Mouse (Mus musculus) neural tube, embryonic 14.5 days (tissue): ENCODE data around the gene 4930453N24Rik. TPM values are rescaled to one million over a fixed set of nuclear protein-coding genes. Genes with fewer than 3 reads are reported as not detected.

Experiments
- ATAC-seq: fragments of 200-750 bp; cut with Nextera tagmentation; 2 replicates; pipeline ENCODE4 v1.8.0; 2017; ENCODE audit warnings: low read depth, mild to moderate bottlenecking, moderate TSS enrichment, moderate library complexity
- H3K27ac ChIP-seq: fragments of 300-500 bp; sonication (generic); 2 replicates; pipeline ENCODE4 v1.5.1; 2014; ENCODE audit warnings: low read depth, mild to moderate bottlenecking, control low read depth, low read length, moderate library complexity, mixed read lengths
- H3K27me3 ChIP-seq: fragments of 300-500 bp; sonication (generic); 2 replicates; pipeline ENCODE4 v1.6.1; 2014; ENCODE audit warnings: low read length; ENCODE audit not compliant: control insufficient read depth, insufficient read depth
- H3K36me3 ChIP-seq: fragments of 300-500 bp; sonication (generic); 2 replicates; pipeline ENCODE4 v1.6.1; 2014; ENCODE audit warnings: low read length, mixed read lengths; ENCODE audit not compliant: control insufficient read depth, insufficient read depth
- H3K4me1 ChIP-seq: fragments of 300-500 bp; sonication (generic); 2 replicates; pipeline ENCODE4 v1.6.1; 2014; ENCODE audit warnings: low read length; ENCODE audit not compliant: control insufficient read depth, insufficient read depth
- H3K4me2 ChIP-seq: fragments of 300-500 bp; sonication (generic); 2 replicates; pipeline ENCODE4 v1.6.1; 2014; ENCODE audit warnings: mild to moderate bottlenecking, low read depth, low read length, control low read depth
- H3K4me3 ChIP-seq: fragments of 300-500 bp; sonication (generic); 2 replicates; pipeline ENCODE4 v1.5.1; 2014; ENCODE audit warnings: low read depth, low read length, control low read depth, mixed read lengths
- H3K9ac ChIP-seq: fragments of 300-500 bp; sonication (generic); replicated peaks from 2 replicates; pipeline ENCODE4 v1.6.1; 2014; ENCODE audit warnings: low read depth, mild to moderate bottlenecking, control low read depth, low read length, mixed read lengths
- H3K9me3 ChIP-seq: fragments of 300-500 bp; sonication (generic); 2 replicates; pipeline ENCODE4 v1.6.1; 2016; ENCODE audit warnings: low read length; ENCODE audit not compliant: control insufficient read depth
- WGBS: fragments of 180-500 bp; shearing (Covaris S2); extraction: QIAGEN DNeasy Blood & Tissue Kit; methylation state at CpG from one replicate; pipeline ENCODE4 v1.1.7; 2014; 5-methylcytosine and 5-hydroxymethylcytosine counted together
- polyA plus RNA-seq: library from polyadenylated mRNA; unstranded; fragments of >200 nt; fragmentation: Nextera tagmentation; extraction: Ambion mirVana; gene quantifications from 2 replicates; pipeline ENCODE4 v1.2.1, GENCODE M21; 2014

The 4930453N24Rik gene
- polyA plus RNA-seq, result 21.3 and 22.6 TPM in 2 replicates

GRCm38 (mm10) chr16:64770521-64771430, at the start of gene 4930453N24Rik:
Gene 4930453N24Rik (minus strand): TSS chr16:64771161.
- Histone ChIP-seq H3K9ac (peak within 1 kb of the TSS; percentile 79), H3K27me3 (no peaks in the 10 kb centered on the region), H3K36me3 (peaks cover 7% of the 10 kb centered on the region), H3K4me1 (peaks cover 6% of the 10 kb centered on the region; the same call in 1 of the 2 replicates), H3K9me3 (no peaks in the 10 kb centered on the region), H3K4me2 (peak within 1 kb of the TSS; percentile 66), H3K27ac (peak within 1 kb of the TSS; percentile 83), H3K4me3 (peak within 1 kb of the TSS; percentile 81)
- ATAC-seq, result peak; percentile 98
- 2% methylated on average over 72 of the region's 72 CpGs for WGBS

- H3K9me3 ChIP-seq, result no peaks in the 10 kb centered on the region
- no peaks in the 10 kb centered on the region for H3K4me1 ChIP-seq
- H3K9ac ChIP-seq, result no peak overlapping the region
- ATAC-seq, result no peak
- H3K27ac ChIP-seq, result no peak overlapping the region
- WGBS, result 95% methylated on average over 3 of the region's 3 CpGs
- H3K4me3 ChIP-seq, result no peak overlapping the region
- H3K27me3 ChIP-seq, result no peaks in the 10 kb centered on the region
- H3K36me3 ChIP-seq, result 0 out of 2 replicates have a peak, but pooled peaks cover 4% of the 10 kb centered on the region
- no peak overlapping the region for H3K4me2 ChIP-seq
Measured at GRCm38 (mm10) chr16:64817094-64817765, 46.3 kb upstream of the 4930453N24Rik start.

GRCm38 (mm10) chr16:64803041-64803440, 32.1 kb upstream of the 4930453N24Rik start:
- Histone ChIP-seq H3K9me3 (no peaks in the 10 kb centered on the region), H3K4me3 (no peak overlapping the region), H3K4me2 (no peak overlapping the region), H3K9ac (no peak overlapping the region), H3K36me3 (peaks cover 4% of the 10 kb centered on the region; the same call in 1 of the 2 replicates), H3K4me1 (no peaks in the 10 kb centered on the region), H3K27me3 (no peaks in the 10 kb centered on the region), H3K27ac (no peak overlapping the region)
- ATAC-seq, result no peak
- 85% methylated on average over 3 of the region's 3 CpGs for WGBS

GRCm38 (mm10) chr16:64801638-64802037, 30.7 kb upstream of the 4930453N24Rik start:
- Histone ChIP-seq H3K9me3 (no peaks in the 10 kb centered on the region), H3K4me3 (no peak overlapping the region), H3K36me3 (peaks cover 4% of the 10 kb centered on the region; the same call in 1 of the 2 replicates), H3K4me1 (no peaks in the 10 kb centered on the region), H3K27me3 (no peaks in the 10 kb centered on the region), H3K4me2 (no peak overlapping the region), H3K27ac (no peak overlapping the region), H3K9ac (no peak overlapping the region)
- ATAC-seq, result no peak

- Histone ChIP-seq H3K4me3 (no peak overlapping the region), H3K9me3 (no peaks in the 10 kb centered on the region), H3K4me2 (no peak overlapping the region), H3K27ac (no peak overlapping the region), H3K27me3 (no peaks in the 10 kb centered on the region), H3K4me1 (no peaks in the 10 kb centered on the region), H3K9ac (no peak overlapping the region), H3K36me3 (peaks cover 3% of the 10 kb centered on the region; the same call in 1 of the 2 replicates)
- 94% methylated on average over 5 of the region's 5 CpGs for WGBS
- no peak for ATAC-seq
Measured at GRCm38 (mm10) chr16:64800393-64800792, 29.4 kb upstream of the 4930453N24Rik start.

GRCm38 (mm10) chr16:64794802-64795201, 23.8 kb upstream of the 4930453N24Rik start:
- H3K9me3 ChIP-seq, result no peaks in the 10 kb centered on the region
- no peaks in the 10 kb centered on the region for H3K27me3 ChIP-seq
- H3K4me1 ChIP-seq, result no peaks in the 10 kb centered on the region
- no peak overlapping the region for H3K27ac ChIP-seq
- H3K9ac ChIP-seq, result no peak overlapping the region
- 92% methylated on average over 2 of the region's 2 CpGs for WGBS
- no peak for ATAC-seq
- H3K4me2 ChIP-seq, result no peak overlapping the region
- no peak overlapping the region for H3K4me3 ChIP-seq
- H3K36me3 ChIP-seq, result no peaks in the 10 kb centered on the region

GRCm38 (mm10) chr16:64789706-64790105, 18.7 kb upstream of the 4930453N24Rik start:
- no peak overlapping the region for H3K4me2 ChIP-seq
- no peak for ATAC-seq
- WGBS, result 96% methylated on average over 3 of the region's 3 CpGs
- no peak overlapping the region for H3K9ac ChIP-seq
- no peak overlapping the region for H3K27ac ChIP-seq
- no peaks in the 10 kb centered on the region for H3K27me3 ChIP-seq
- no peak overlapping the region for H3K4me3 ChIP-seq
- no peaks in the 10 kb centered on the region for H3K9me3 ChIP-seq
- H3K36me3 ChIP-seq, result peaks cover 11% of the 10 kb centered on the region
- no peaks in the 10 kb centered on the region for H3K4me1 ChIP-seq

- H3K36me3 ChIP-seq, result no peaks in the 10 kb centered on the region
- H3K27me3 ChIP-seq, result no peaks in the 10 kb centered on the region
- H3K27ac ChIP-seq, result no peak overlapping the region
- H3K9ac ChIP-seq, result no peak overlapping the region
- ATAC-seq, result no peak
- H3K9me3 ChIP-seq, result no peaks in the 10 kb centered on the region
- no peak overlapping the region for H3K4me3 ChIP-seq
- no peaks in the 10 kb centered on the region for H3K4me1 ChIP-seq
- H3K4me2 ChIP-seq, result no peak overlapping the region
- 86% methylated on average over 1 of the region's 1 CpGs for WGBS
Measured at GRCm38 (mm10) chr16:64775516-64775915, 4.6 kb upstream of the 4930453N24Rik start.

GRCm38 (mm10) chr16:64771431-64771818, 464 bp upstream of the 4930453N24Rik start:
- peaks cover 6% of the 10 kb centered on the region; the same call in 1 of the 2 replicates for H3K4me1 ChIP-seq
- no peaks in the 10 kb centered on the region for H3K9me3 ChIP-seq
- no peak overlapping the region; the same call in 1 of the 2 replicates for H3K27ac ChIP-seq
- H3K4me2 ChIP-seq, result peak overlapping the region; percentile 37
- peak; percentile 9; the same call in 1 of the 2 replicates for ATAC-seq
- no peak overlapping the region for H3K9ac ChIP-seq
- H3K27me3 ChIP-seq, result no peaks in the 10 kb centered on the region
- WGBS, result 78% methylated on average over 2 of the region's 2 CpGs
- peak overlapping the region; percentile 81 for H3K4me3 ChIP-seq
- H3K36me3 ChIP-seq, result peaks cover 4% of the 10 kb centered on the region; the same call in 1 of the 2 replicates
